Mouse (Mus musculus) heart, adult 8-10 months (tissue): ENCODE measurements around the gene Lsm12. TPM values are rescaled to one million over a fixed set of nuclear protein-coding genes. Genes with fewer than 3 reads are reported as not detected.
"Not testable (repeated sequence)": the region's sequence is repeated elsewhere in the genome, so short reads cannot be mapped to it uniquely, and the experiment has no call there.

Source experiments
- DNase-seq: peaks from one replicate; pipeline ENCODE4 v3.0.0; 2022; ENCODE audit warnings: low spot score
- total RNA-seq, 4 experiments: library from RNA; stranded (reverse); gene quantifications; 2 replicates each; pipeline ENCODE4 v1.2.4; 2022

Lsm12 gene
- total RNA-seq, 4 experiments from 2014 or later: 45.4 to 51.9 (median 48.8) TPM

GRCm38 (mm10) chr11:102185677-102186076, 581 bp upstream of the Lsm12 start:
- no peak for DNase-seq

GRCm38 (mm10) chr11:102184253-102184645, 847 bp downstream of the Lsm12 start:
- DNase-seq: no peak

- DNase-seq: no peak
Measured at GRCm38 (mm10) chr11:102179836-102180235, 5.3 kb downstream of the Lsm12 start.

GRCm38 (mm10) chr11:102168689-102169088, 16.4 kb downstream of the Lsm12 start:
- DNase-seq: no peak

GRCm38 (mm10) chr11:102167539-102167938, 17.6 kb downstream of the Lsm12 start:
- no peak for DNase-seq

- DNase-seq: no peak
Measured at GRCm38 (mm10) chr11:102165971-102166722, 18.9 kb downstream of the Lsm12 start.

- DNase-seq: no peak
Measured at GRCm38 (mm10) chr11:102159781-102160180, 25.3 kb downstream of the Lsm12 start.

- not testable (repeated sequence) for DNase-seq
Measured at GRCm38 (mm10) chr11:102158024-102158423, 27.1 kb downstream of the Lsm12 start.

- no peak for DNase-seq
Measured at GRCm38 (mm10) chr11:102156786-102157089, 28.4 kb downstream of the Lsm12 start.

GRCm38 (mm10) chr11:102156039-102156785, 28.9 kb downstream of the Lsm12 start, which contains the start of gene Tmem101:
Gene Tmem101, minus strand, starts transcription at chr11:102156404.
- DNase-seq: peak; percentile 95

- no peak for DNase-seq
Measured at GRCm38 (mm10) chr11:102147213-102147989, 37.7 kb downstream of the Lsm12 start.

GRCm38 (mm10) chr11:102146531-102146930, 38.6 kb downstream of the Lsm12 start:
- DNase-seq: no peak

GRCm38 (mm10) chr11:102146005-102146404, 39.1 kb downstream of the Lsm12 start:
- DNase-seq: no peak

- no peak for DNase-seq
Measured at GRCm38 (mm10) chr11:102145471-102146001, 39.6 kb downstream of the Lsm12 start, which contains the start of gene Nags. Gene Nags, plus strand, starts transcription at chr11:102145513.

- DNase-seq: no peak
Measured at GRCm38 (mm10) chr11:102144957-102145470, 40.1 kb downstream of the Lsm12 start.

GRCm38 (mm10) chr11:102142355-102142754, 42.7 kb downstream of the Lsm12 start:
- no peak for DNase-seq

GRCm38 (mm10) chr11:102140508-102140907, 44.6 kb downstream of the Lsm12 start:
- DNase-seq: peak; percentile 71

GRCm38 (mm10) chr11:102138447-102138740, 46.7 kb downstream of the Lsm12 start:
- DNase-seq: peak; percentile 58

GRCm38 (mm10) chr11:102137625-102138446, 47.3 kb downstream of the Lsm12 start:
- no peak for DNase-seq

GRCm38 (mm10) chr11:102134516-102134915, 50.6 kb downstream of the Lsm12 start:
- no peak for DNase-seq

- DNase-seq: no peak
Measured at GRCm38 (mm10) chr11:102117386-102117785, 67.7 kb downstream of the Lsm12 start.
